Mouse (Mus musculus) spleen, adult 10 weeks (tissue): Measurements from ENCODE around the gene Chst13. TPM values are rescaled to one million over a fixed set of nuclear protein-coding genes. Genes with fewer than 3 reads are reported as not detected.

Source experiments
- polyA plus RNA-seq: library from polyadenylated mRNA; stranded (reverse); fragments of 350-450 nt; fragmentation: Illumina TruSeq; extraction: RNeasy Lipid Tissue Mini Kit (QIAGEN cat#74804); gene quantifications from one replicate; pipeline ENCODE4 v1.2.3, GENCODE M21; 2015; ENCODE audit warnings: low replicate concordance; ENCODE audit not compliant: insufficient read depth

Gene Chst13
- polyA plus RNA-seq: not detected

GRCm38 (mm10) chr6:90324991-90325390 lies at the start of gene Chst13:
Gene Chst13, minus strand, starts transcription at chr6:90325185.

GRCm38 (mm10) chr6:90368976-90369724 lies 44.2 kb upstream of the Chst13 start, which contains the start of gene Zxdc:
Gene Zxdc, plus strand, starts transcription at chr6:90369492.

DNA sequence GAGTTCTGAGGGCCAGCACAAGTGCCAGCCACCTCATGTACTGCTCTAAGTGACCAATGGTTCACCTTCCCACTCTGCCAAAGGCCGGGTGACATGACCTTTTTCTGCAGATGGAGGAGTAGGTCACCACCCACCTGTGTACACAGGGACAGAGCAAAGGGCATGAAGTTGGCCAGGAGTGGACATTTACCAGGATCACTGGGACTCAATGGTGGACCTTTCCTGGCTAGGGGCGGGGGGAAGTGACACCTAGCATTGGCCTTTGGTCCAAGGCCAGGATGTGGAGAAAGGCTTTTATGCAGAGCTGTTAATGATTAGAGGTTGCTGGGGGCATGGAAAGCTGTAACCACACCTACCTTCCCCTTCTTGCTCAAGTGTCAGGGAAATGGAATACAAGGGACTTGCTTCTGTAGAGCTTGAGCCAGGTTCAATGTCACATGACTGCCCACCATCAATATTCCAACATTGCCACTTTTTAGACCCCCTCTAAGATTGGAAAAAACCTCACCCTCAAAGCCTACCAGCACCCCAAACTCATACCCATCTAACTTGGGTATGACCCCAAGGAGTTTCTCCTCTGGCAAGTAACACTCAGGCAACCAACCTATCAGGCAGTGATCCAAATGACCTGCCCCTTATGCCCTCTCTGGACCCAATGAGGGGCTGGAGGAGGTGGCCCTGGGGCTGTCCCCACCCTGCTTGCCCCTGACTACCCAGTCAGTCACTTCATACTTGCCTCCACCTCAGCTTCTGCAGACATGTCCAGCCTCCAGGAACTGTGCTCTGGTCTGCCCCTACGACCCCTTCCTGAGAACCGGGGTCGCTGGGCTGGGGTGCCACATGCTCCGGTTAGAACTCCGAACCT lies 7.8 kb upstream of the Chst13 start, which contains the start of gene Uroc1:
Uroc1 (plus strand) TSS at position 724 of the 865 bp plus-strand sequence.

DNA sequence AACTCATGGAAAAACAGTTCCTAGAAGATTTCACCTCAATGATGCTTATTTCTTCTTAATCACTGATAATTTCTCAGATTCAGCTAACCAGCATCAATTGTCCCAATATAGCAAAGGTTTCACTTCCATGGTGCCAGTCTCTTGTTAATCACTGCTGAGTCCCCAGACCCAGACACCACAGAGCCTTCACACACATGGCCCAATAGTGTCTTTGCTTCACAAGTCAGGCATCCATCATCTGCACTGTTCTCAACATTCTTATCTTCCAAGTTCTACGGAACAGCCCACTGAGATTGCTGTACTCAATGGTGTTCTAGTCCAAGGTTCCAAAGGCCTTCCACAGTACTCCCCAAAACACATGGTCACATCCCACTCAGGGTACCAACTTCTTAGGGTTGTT lies 24.1 kb downstream of the Chst13 start, which contains the start of gene BC048671:
BC048671 (plus strand) TSS at position 301 of the 400 bp plus-strand sequence.

Other genes starting within 250 kb of the Chst13 start
- gene Vmn1r49, start 246.7 kb downstream of the Chst13 start, polyA plus RNA-seq: not detected
- gene Vmn1r50, start 223.8 kb downstream of the Chst13 start, polyA plus RNA-seq: not detected
- gene Vmn1r51, start 202.6 kb downstream of the Chst13 start, polyA plus RNA-seq: not detected
- gene Vmn1r52, start 150.4 kb downstream of the Chst13 start, polyA plus RNA-seq: not detected
- gene V1ra8, start 122.4 kb downstream of the Chst13 start, polyA plus RNA-seq: not detected
- gene Vmn1r53, start 100.7 kb downstream of the Chst13 start, polyA plus RNA-seq: not detected
- not detected for gene Vmn1r54, start 78.9 kb downstream of the Chst13 start, polyA plus RNA-seq
- gene BC048671, start 24.0 kb downstream of the Chst13 start, polyA plus RNA-seq: not detected
- gene Uroc1, start 8.1 kb upstream of the Chst13 start, polyA plus RNA-seq: not detected
- 12.3 TPM for gene Zxdc, start 44.3 kb upstream of the Chst13 start, polyA plus RNA-seq
- not detected for gene Cfap100, start 103.6 kb upstream of the Chst13 start, polyA plus RNA-seq
- gene Klf15, start 137.4 kb upstream of the Chst13 start, polyA plus RNA-seq: 2.3 TPM
- 2.9 TPM for gene Aldh1l1, start 161.2 kb upstream of the Chst13 start, polyA plus RNA-seq